Mouse (Mus musculus) heart, embryonic 10.5 days (tissue): ENCODE measurements around the gene Ndufb6. TPM values are rescaled to one million over a fixed set of nuclear protein-coding genes. Genes with fewer than 3 reads are reported as not detected.
"Not testable (repeated sequence)": the region's sequence is repeated elsewhere in the genome, so short reads cannot be mapped to it uniquely, and the experiment has no call there.

Experiments
- DNase-seq: peaks from one replicate; pipeline ENCODE4 v3.0.0-alpha.2; 2017; ENCODE audit warnings: low spot score
- H3K27ac ChIP-seq: fragments of 300-500 bp; sonication (generic); 2 replicates; pipeline ENCODE4 v1.5.1; 2016; ENCODE audit warnings: mild to moderate bottlenecking
- H3K27me3 ChIP-seq: fragments of 300-500 bp; sonication (generic); 2 replicates; pipeline ENCODE4 v1.6.1; 2016; ENCODE audit warnings: mild to moderate bottlenecking; ENCODE audit not compliant: poor library complexity, insufficient read depth, severe bottlenecking
- H3K36me3 ChIP-seq: fragments of 300-500 bp; sonication (generic); 2 replicates; pipeline ENCODE4 v1.6.1; 2016; ENCODE audit warnings: mild to moderate bottlenecking, moderate library complexity
- H3K4me1 ChIP-seq: fragments of 300-500 bp; sonication (generic); 2 replicates; pipeline ENCODE4 v1.6.1; 2016; ENCODE audit warnings: mild to moderate bottlenecking
- H3K4me3 ChIP-seq: fragments of 300-500 bp; sonication (generic); 2 replicates; pipeline ENCODE4 v1.5.1; 2016; ENCODE audit warnings: mild to moderate bottlenecking, moderate library complexity
- H3K9me3 ChIP-seq: fragments of 300-500 bp; sonication (generic); 2 replicates; pipeline ENCODE4 v1.6.1; 2016; ENCODE audit warnings: mild to moderate bottlenecking, moderate library complexity
- WGBS: fragments of 180-500 bp; shearing (Covaris S2); methylation state at CpG from one replicate; pipeline ENCODE4 v1.1.7; 2016; 5-methylcytosine and 5-hydroxymethylcytosine counted together
- polyA plus RNA-seq: library from polyadenylated mRNA; unstranded; fragments of >200 nt; fragmentation: Nextera tagmentation; extraction: Ambion mirVana; gene quantifications from 2 replicates; pipeline ENCODE4 v1.2.1, GENCODE M21; 2016

Ndufb6 gene
- 439 and 487 TPM in 2 replicates for polyA plus RNA-seq

- Histone ChIP-seq H3K4me1 (peaks cover 11% of the 10 kb centered on the region; the same call in 1 of the 2 replicates), H3K9me3 (no peaks in the 10 kb centered on the region), H3K27ac (peak within 1 kb of the TSS; percentile 93), H3K4me3 (peak within 1 kb of the TSS; percentile 97), H3K27me3 (no peaks in the 10 kb centered on the region), H3K36me3 (peaks cover 24% of the 10 kb centered on the region)
- peak; percentile 98 for DNase-seq
- under 1% methylated on average over 36 of the region's 36 CpGs for WGBS
Observed at GRCm38 (mm10) chr4:40279276-40279900, at the start of gene Ndufb6. TSS of gene Ndufb6 (minus strand) at chr4:40279421.

- H3K4me1 ChIP-seq: peaks cover 4% of the 10 kb centered on the region; the same call in 1 of the 2 replicates
- 90% methylated on average over 3 of the region's 3 CpGs for WGBS
- no peaks in the 10 kb centered on the region for H3K36me3 ChIP-seq
- H3K9me3 ChIP-seq: no peaks in the 10 kb centered on the region
- DNase-seq: no peak
- H3K27ac ChIP-seq: no peak overlapping the region
- no peaks in the 10 kb centered on the region for H3K27me3 ChIP-seq
- no peak overlapping the region for H3K4me3 ChIP-seq
Observed at GRCm38 (mm10) chr4:40327161-40327560, 47.9 kb upstream of the Ndufb6 start.

DNA sequence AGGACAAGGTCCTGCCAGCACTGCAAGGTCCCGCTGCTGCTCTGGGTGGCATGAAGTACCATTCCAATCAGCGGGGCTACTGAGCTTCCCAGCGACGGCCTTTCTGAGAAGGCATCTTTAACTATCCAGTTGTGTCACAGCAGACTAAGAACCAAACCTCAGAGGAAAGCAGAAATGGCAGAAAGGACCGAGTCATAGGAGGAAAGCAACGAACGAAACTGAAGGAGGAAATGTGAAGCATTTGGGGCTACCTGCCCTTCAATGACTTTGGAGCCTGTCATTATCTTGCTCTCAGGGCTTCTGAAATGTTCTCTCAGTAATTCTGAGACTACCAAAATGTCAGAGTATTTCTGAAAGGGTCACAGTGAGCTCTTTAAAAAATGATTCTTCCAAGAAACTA is 45.4 kb upstream of the Ndufb6 start:
- H3K4me1 ChIP-seq: peaks cover 1% of the 10 kb centered on the region; the same call in 1 of the 2 replicates
- H3K36me3 ChIP-seq: no peaks in the 10 kb centered on the region
- H3K27me3 ChIP-seq: no peaks in the 10 kb centered on the region
- no peak for DNase-seq
- no peaks in the 10 kb centered on the region for H3K9me3 ChIP-seq
- no peak overlapping the region for H3K4me3 ChIP-seq
- H3K27ac ChIP-seq: no peak overlapping the region
- 71% methylated on average over 7 of the region's 7 CpGs for WGBS

DNA sequence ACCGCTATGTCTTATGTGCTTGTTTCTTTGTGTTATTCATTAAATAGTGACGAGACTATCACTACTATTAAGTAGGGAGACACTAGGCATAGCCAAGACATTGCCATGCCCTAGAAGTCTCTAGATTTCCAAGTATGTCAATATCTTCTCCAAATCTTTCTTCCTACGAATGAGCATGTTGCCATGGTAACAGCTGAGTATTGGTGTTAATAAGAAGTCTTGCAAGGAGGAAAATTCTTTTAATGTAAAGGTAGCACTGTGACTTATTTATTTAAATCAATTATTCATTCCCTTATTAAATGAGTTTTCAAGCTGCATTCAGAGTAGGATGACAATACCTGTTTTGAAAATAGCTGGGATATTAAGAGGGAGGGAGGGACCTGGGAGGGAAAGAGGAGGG is 38.2 kb upstream of the Ndufb6 start:
- Histone ChIP-seq H3K27me3 (no peaks in the 10 kb centered on the region), H3K27ac (no peak overlapping the region), H3K36me3 (no peaks in the 10 kb centered on the region), H3K4me3 (no peak overlapping the region), H3K9me3 (no peaks in the 10 kb centered on the region), H3K4me1 (no peaks in the 10 kb centered on the region)
- DNase-seq: no peak
- WGBS: 77% methylated on average over 3 of the region's 3 CpGs

DNA sequence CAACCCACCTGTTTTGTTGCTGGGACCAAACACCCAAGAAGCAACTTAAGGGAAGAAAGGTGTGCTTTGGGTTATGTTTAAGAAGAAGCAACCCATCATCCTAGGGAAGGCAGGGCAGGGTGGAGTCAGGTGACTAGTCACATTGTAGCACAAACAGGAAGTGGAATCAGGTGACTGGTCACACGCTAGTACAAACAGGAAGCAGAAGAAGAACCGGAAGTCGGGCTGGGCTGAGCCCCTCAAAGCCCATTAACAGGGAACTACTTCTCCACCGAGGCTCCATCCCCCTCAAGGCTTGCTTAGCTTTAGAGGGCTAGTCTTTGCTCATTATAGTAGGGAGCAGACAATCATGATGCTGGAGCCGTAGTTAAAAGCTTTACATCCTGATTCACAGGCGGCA is 33.8 kb upstream of the Ndufb6 start:
- Histone ChIP-seq H3K27ac (no peak overlapping the region), H3K9me3 (no peaks in the 10 kb centered on the region), H3K27me3 (no peaks in the 10 kb centered on the region), H3K4me1 (no peaks in the 10 kb centered on the region), H3K36me3 (no peaks in the 10 kb centered on the region), H3K4me3 (no peak overlapping the region)
- 75% methylated on average over 6 of the region's 6 CpGs for WGBS
- no peak for DNase-seq

DNA sequence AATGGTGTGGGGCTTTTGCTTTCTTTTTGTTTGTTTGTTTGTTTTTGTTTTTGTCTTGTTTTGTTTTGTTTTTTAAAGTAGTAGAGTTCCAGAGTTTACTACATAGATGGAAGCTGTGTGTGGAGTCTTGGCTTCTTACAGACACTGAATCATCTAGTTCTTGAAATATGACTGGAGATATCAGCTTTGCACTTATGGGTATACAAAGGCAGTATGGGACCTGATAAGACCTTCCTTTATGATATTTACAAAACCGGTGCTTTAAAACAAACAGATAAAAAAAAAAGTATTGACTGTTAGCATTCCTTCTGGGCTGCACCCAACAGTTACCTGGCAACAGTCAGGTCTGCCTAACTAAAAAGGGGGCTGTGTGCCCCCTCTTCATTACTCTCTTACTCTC is 33.0 kb upstream of the Ndufb6 start:
- no peak overlapping the region for H3K27ac ChIP-seq
- 77% methylated on average over 1 of the region's 1 CpGs for WGBS
- H3K4me1 ChIP-seq: no peaks in the 10 kb centered on the region
- no peaks in the 10 kb centered on the region for H3K36me3 ChIP-seq
- DNase-seq: no peak
- H3K4me3 ChIP-seq: no peak overlapping the region
- H3K27me3 ChIP-seq: no peaks in the 10 kb centered on the region
- no peaks in the 10 kb centered on the region for H3K9me3 ChIP-seq

DNA sequence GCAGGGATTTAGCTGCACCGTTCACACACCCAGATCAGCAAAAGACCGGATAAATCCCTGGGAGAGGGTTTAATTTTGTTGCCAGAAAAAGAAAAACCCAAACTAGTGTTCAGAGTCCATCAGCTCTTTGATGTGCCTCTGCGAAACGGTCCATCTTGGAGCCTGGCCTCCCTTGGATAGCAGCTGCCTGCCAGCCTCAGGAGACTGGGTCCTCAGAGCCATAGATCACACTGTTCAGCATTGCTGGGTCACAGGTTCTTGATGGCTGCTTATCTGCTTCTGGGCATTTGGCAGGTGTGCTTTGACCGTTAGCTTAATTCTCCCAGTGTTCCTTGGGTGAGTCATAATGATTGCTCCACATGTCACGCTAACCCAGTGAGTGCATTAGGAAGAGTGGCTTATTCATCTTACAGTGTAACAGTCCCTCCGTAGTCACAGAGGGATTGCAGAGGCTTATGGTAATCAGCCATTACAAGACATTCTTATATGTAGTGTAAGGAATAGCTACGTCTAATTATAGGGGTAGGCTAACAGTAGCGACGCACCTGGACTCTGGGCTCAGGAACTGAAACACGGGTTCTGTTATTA is 31.7 kb upstream of the Ndufb6 start:
- WGBS: 81% methylated on average over 11 of the region's 11 CpGs
- Histone ChIP-seq H3K4me1 (no peaks in the 10 kb centered on the region), H3K9me3 (no peaks in the 10 kb centered on the region), H3K27ac (no peak overlapping the region), H3K36me3 (no peaks in the 10 kb centered on the region), H3K4me3 (no peak overlapping the region), H3K27me3 (no peaks in the 10 kb centered on the region)
- no peak for DNase-seq

- no peak for DNase-seq
- H3K4me3 ChIP-seq: no peak overlapping the region
- no peak overlapping the region for H3K27ac ChIP-seq
- no peaks in the 10 kb centered on the region for H3K36me3 ChIP-seq
- no peaks in the 10 kb centered on the region; the same call in 1 of the 2 replicates for H3K27me3 ChIP-seq
- H3K4me1 ChIP-seq: no peaks in the 10 kb centered on the region
- no peaks in the 10 kb centered on the region for H3K9me3 ChIP-seq
Observed at GRCm38 (mm10) chr4:40309682-40310081, 30.5 kb upstream of the Ndufb6 start.

DNA sequence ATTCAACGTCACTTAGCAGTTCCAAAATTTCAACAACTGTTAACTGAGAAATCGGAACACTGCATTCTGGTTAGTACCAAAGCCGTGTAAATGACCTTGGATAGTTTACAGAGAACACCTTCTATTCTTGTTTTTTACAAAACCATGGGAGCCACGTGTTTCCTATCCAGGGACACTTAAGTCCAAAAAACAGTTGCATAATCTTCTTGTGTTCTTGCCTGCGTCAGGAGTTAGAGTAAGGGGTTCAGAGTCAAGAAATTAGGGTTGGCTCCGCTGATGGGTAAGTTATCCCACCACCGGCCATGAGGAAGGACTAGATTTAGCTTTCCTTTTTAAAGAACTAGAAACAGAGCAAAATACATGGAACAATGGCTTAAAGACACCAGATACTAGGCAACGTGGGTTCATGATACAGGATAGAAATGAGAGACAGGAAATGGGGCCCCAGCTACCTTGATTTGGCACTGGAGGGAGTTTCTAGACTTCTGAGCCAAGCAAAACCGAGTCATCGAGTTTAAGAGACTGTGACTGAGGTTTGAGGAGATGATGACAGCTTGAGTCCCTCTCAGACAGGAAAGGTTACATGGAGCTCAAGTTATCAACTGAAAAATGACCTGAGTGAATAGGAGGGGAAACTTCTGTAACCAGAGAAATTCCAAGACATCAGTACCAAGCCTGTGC is 23.4 kb upstream of the Ndufb6 start:
- no peak overlapping the region for H3K4me3 ChIP-seq
- H3K27ac ChIP-seq: no peak overlapping the region
- WGBS: 68% methylated on average over 10 of the region's 10 CpGs
- no peaks in the 10 kb centered on the region for H3K9me3 ChIP-seq
- peaks cover 5% of the 10 kb centered on the region; the same call in 1 of the 2 replicates for H3K27me3 ChIP-seq
- H3K4me1 ChIP-seq: peaks cover 5% of the 10 kb centered on the region; the same call in 1 of the 2 replicates
- no peaks in the 10 kb centered on the region for H3K36me3 ChIP-seq
- no peak for DNase-seq

DNA sequence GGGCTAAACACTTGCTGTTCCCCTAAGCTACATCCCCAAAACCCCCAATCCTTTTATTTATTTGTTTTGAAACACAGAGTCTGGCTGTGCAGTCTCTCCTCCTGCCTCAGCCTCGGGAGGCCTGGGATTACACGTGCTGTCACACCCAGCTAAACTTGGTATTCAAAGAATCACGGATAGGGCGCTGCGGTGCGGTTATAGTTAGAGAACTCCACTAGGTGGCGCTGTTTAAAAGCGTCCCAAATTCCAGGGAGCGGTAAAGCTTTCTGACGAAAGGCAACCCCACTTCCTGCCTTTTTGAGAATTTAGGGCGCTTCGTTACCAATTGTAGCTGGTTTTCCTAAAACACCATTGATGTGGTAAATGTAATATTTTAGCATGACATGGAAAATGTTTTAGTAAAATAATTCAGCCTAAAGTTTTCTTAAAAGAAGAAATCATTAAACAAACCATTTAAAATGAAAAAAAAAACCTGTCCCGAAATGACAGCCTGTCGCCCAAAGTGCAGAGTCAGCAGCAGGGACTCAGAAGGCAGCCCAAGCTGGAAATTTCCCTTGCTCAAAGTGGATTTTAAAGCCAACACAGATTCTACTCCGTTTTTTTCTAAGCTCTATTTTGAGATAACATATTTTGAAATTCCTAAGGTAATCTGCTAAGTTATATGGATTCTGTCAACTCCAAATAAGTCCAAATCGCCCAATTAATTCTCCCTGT is 22.0 kb upstream of the Ndufb6 start:
- 12% methylated on average over 16 of the region's 16 CpGs for WGBS
- peak; percentile 89 for DNase-seq
- H3K4me3 ChIP-seq: peak overlapping the region; percentile 37

GRCm38 (mm10) chr4:40299169-40299568 is 19.9 kb upstream of the Ndufb6 start:
- Histone ChIP-seq H3K27ac (no peak overlapping the region), H3K9me3 (no peaks in the 10 kb centered on the region), H3K4me1 (peaks cover 5% of the 10 kb centered on the region; the same call in 1 of the 2 replicates), H3K36me3 (no peaks in the 10 kb centered on the region), H3K4me3 (no peak overlapping the region), H3K27me3 (0 out of 2 replicates have a peak, but pooled peaks cover 5% of the 10 kb centered on the region)
- WGBS: 29% methylated on average over 5 of the region's 5 CpGs
- no peak for DNase-seq

More for the DNA sequence above, 22.0 kb upstream of the Ndufb6 start:
- H3K27ac ChIP-seq: no peak overlapping the region
- peaks cover 5% of the 10 kb centered on the region; the same call in 1 of the 2 replicates for H3K27me3 ChIP-seq
- H3K36me3 ChIP-seq: no peaks in the 10 kb centered on the region
- no peaks in the 10 kb centered on the region for H3K9me3 ChIP-seq
- H3K4me1 ChIP-seq: peaks cover 5% of the 10 kb centered on the region; the same call in 1 of the 2 replicates

- DNase-seq, H3K9me3 ChIP-seq, H3K4me1 ChIP-seq, H3K27ac ChIP-seq, H3K36me3 ChIP-seq, H3K4me3 ChIP-seq, H3K27me3 ChIP-seq: not testable (repeated sequence)
- WGBS: 77% methylated on average over 11 of the region's 11 CpGs
Observed at GRCm38 (mm10) chr4:40291511-40291910, 12.3 kb upstream of the Ndufb6 start.

DNA sequence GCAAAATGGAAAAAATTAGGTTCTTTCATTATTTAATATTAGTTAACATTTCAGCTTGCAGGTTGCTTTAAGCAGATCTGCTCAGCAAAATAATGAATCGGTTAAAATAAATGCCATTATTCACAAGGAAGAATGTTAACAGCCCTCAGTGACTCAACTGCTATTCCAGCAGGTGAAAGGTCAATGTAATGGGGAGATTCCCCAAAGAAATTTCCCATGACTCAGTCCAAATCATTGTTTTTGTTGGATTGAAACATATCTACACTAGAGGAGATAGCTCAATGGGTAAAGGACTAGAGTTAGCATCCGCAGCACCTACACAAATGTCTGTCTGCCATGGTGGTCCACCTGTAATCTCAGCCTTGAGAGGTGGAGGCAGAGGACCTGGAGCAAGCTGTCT is 9.8 kb upstream of the Ndufb6 start:
- Histone ChIP-seq H3K27ac (no peak overlapping the region), H3K9me3 (no peaks in the 10 kb centered on the region), H3K27me3 (no peaks in the 10 kb centered on the region), H3K4me1 (no peaks in the 10 kb centered on the region), H3K36me3 (no peaks in the 10 kb centered on the region), H3K4me3 (no peak overlapping the region)
- no peak for DNase-seq
- WGBS: 79% methylated on average over 2 of the region's 2 CpGs
